Mouse (Mus musculus): ENCODE data around the gene Igfbpl1.

DNA sequence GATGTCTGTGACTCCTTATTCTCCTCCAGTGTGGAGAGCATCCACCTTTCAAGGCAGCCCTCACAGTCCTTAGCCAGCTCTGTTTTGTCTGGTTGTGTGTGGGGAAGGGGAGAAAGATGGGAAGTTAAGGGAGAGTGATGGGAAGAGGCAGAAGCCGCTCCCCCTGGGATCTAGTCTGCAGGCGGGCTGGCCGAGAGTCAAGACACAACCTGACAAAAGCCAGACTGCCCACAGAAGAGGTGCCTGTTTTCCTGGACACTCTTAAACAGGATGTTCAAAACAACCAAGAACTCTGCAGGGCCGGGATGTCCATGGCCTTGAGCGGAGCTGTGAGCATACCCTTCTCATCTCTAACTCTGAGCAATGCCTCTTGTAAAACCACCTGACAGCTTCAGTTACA is 30.0 kb downstream of the Igfbpl1 start:
- TF ChIP-seq CTCF (IDR thresholded peaks at IDR 0.05; ENCODE audit: control insufficient read depth, insufficient read depth, insufficient replicate concordance, low read depth, low read length) (no peak), POLR2A (IDR thresholded peaks at IDR 0.05; ENCODE audit: control insufficient read depth, low read depth, low read length) (no peak)

Measured in testis, adult 2 months (tissue).